In the genomic region with DNA sequence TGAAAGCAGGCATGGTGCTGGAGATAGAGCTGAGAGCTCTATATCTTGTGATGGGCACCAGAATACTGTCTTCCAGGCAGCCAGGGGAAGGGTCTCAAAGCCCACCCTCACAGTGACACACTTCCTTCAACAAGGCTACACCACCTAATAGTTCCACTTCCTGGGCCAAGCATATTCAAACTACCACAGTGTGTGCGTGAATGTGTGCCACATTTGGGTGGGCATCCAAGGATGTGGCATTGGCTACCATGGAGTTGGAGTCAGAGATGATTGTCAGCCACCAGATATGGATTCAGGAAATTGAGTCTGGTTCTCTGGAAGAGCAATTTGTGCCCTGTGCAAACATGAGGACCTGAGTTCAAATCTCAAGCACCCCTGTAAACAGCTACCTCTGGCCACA, we compare ENCODE assay signal across 13 mouse cellular contexts. TPM values are rescaled to one million over a fixed set of nuclear protein-coding genes. Genes with fewer than 3 reads are reported as not detected.
DNase-seq lines count a peak whose midpoint lies in the region; ATAC-seq and TF ChIP-seq lines count a peak whose summit lies in the region.
"Had no signal": no experiment of that assay in that cellular context is flagged by ENCODE, and none has a peak within 500 bp of the region (broad histone marks: within the 10 kb centered on the region; RNA-seq: fewer than 3 reads in every experiment).

No protein-coding gene starts in this region.

- H3K27ac ChIP-seq in heart, embryonic 14.5 days (replicated peaks in 1 of 2; ENCODE audit: control insufficient read depth in 1 of 2, insufficient read depth in 1 of 2, low read depth in 2 of 2, low read length in 2 of 2) = peak overlapping the region in 1 of 2 experiments; percentile 33; a peak in 1 of 4 replicates
- H3K27ac ChIP-seq in brown adipose tissue, adult 24 weeks (replicated peaks; ENCODE audit: low read depth, low read length) = peak overlapping the region; percentile 93
- H3K27ac ChIP-seq in macrophage = peak overlapping the region; percentile 96
- no peak overlapping the region for H3K27ac ChIP-seq in forebrain, postnatal 0 days (ENCODE audit: low read depth, low read length)
- H3K27ac ChIP-seq: forebrain, embryonic 13.5 days had no signal

- H3K4me1 ChIP-seq in heart, embryonic 14.5 days (ENCODE audit: control insufficient read depth in 2 of 2, insufficient read depth in 2 of 2, low read length in 2 of 2) = peaks cover 0 to 6% of the 10 kb centered on the region in 2 experiments; a peak in 2 of 4 replicates
- H3K4me1 ChIP-seq in megakaryocyte, embryonic 14.5 days = peaks cover 67% of the 10 kb centered on the region
- peaks cover 12% of the 10 kb centered on the region for H3K4me1 ChIP-seq in brown adipose tissue, adult 24 weeks (ENCODE audit: control insufficient read depth, insufficient read depth, insufficient read length, low read length)
- no peaks in the 10 kb centered on the region for H3K4me1 ChIP-seq in forebrain, postnatal 0 days (ENCODE audit: insufficient read depth)

- no peaks in the 10 kb centered on the region for H3K36me3 ChIP-seq in heart, embryonic 14.5 days (ENCODE audit: control insufficient read depth, insufficient read depth, low read length)
- H3K36me3 ChIP-seq in megakaryocyte, embryonic 14.5 days (replicated peaks; ENCODE audit: low read length) = peaks cover 34% of the 10 kb centered on the region
- H3K36me3 ChIP-seq in macrophage (ENCODE audit: inconsistent target) = peaks cover 20% of the 10 kb centered on the region
- no peaks in the 10 kb centered on the region for H3K36me3 ChIP-seq in forebrain, postnatal 0 days (ENCODE audit: insufficient read depth)

- H3K4me3 ChIP-seq in heart, embryonic 14.5 days (ENCODE audit: control insufficient read depth in 1 of 2, insufficient read depth in 1 of 2, low read depth in 1 of 2, low read length in 2 of 2) = no peak overlapping the region
- peak overlapping the region; percentile 91 for H3K4me3 ChIP-seq in megakaryocyte, embryonic 14.5 days (replicated peaks)
- no peak overlapping the region for H3K4me3 ChIP-seq in brown adipose tissue, adult 24 weeks (ENCODE audit: insufficient read depth, low read depth, low read length)
- H3K4me3 ChIP-seq in macrophage (ENCODE audit: inconsistent target) = no peak overlapping the region
- no peak overlapping the region for H3K4me3 ChIP-seq in forebrain, postnatal 0 days (ENCODE audit: low read depth, low read length)
- H3K4me3 ChIP-seq: forebrain, embryonic 13.5 days had no signal

- no peak for TF ChIP-seq CTCF in forebrain, postnatal 0 days (IDR thresholded peaks at IDR 0.05; ENCODE audit: low read depth)

- peak overlapping the region; percentile 29 for H3K4me2 ChIP-seq in heart, embryonic 14.5 days (ENCODE audit: low read length)
- no peak overlapping the region for H3K4me2 ChIP-seq in forebrain, postnatal 0 days (ENCODE audit: low read depth)
- H3K4me2 ChIP-seq: forebrain, embryonic 13.5 days had no signal

- no peak for ATAC-seq in heart, embryonic 14.5 days (ENCODE audit: insufficient number of reproducible peaks, insufficient read depth, low FRiP score, low read depth)
- no peak for ATAC-seq in megakaryocyte, adult 5-6 weeks (ENCODE audit: poor library complexity, severe bottlenecking)
- no peak for ATAC-seq in forebrain, postnatal 0 days
- ATAC-seq: forebrain, embryonic 13.5 days had no signal

- peaks cover 40% of the 10 kb centered on the region for H3K79me2 ChIP-seq in macrophage (ENCODE audit: inconsistent target)

- DNase-seq in heart, adult 9 months (ENCODE audit: low spot score in 2 of 2) = no peak
- no peak for DNase-seq in cerebellum, adult 8-10 months
- DNase-seq in forebrain, postnatal 0 days = no peak
- DNase-seq: right cerebral cortex, postnatal 14 days had no signal

- no peaks in the 10 kb centered on the region; the same call in 1 of the 2 replicates for H3K9me3 ChIP-seq in heart, embryonic 14.5 days (ENCODE audit: control insufficient read depth, low read length)
- H3K9me3 ChIP-seq in megakaryocyte, embryonic 14.5 days = no peaks in the 10 kb centered on the region
- no peaks in the 10 kb centered on the region for H3K9me3 ChIP-seq in forebrain, postnatal 0 days (ENCODE audit: low read length)
- H3K9me3 ChIP-seq: forebrain, embryonic 13.5 days had no signal

- 84% methylated on average over 1 of the region's 1 CpGs for WGBS in heart, embryonic 14.5 days
- WGBS in macrophage (ENCODE audit: missing documents) = 88% methylated on average over 1 of the region's 1 CpGs
- 95% methylated on average over 1 of the region's 1 CpGs for WGBS in forebrain, postnatal 0 days

- H3K27me3 ChIP-seq in heart, embryonic 14.5 days (ENCODE audit: control insufficient read depth, insufficient read depth, low read length) = no peaks in the 10 kb centered on the region
- no peaks in the 10 kb centered on the region for H3K27me3 ChIP-seq in megakaryocyte, embryonic 14.5 days (replicated peaks)
- H3K27me3 ChIP-seq in forebrain, postnatal 0 days (ENCODE audit: insufficient read depth, low read length) = no peaks in the 10 kb centered on the region
- H3K27me3 ChIP-seq: forebrain, embryonic 13.5 days had no signal

- H3K9ac ChIP-seq in heart, embryonic 14.5 days (ENCODE audit: low read length) = no peak overlapping the region
- H3K9ac ChIP-seq in forebrain, postnatal 0 days = no peak overlapping the region
- H3K9ac ChIP-seq: forebrain, embryonic 13.5 days had no signal

RNA-seq across cellular contexts. Expression of gene H2-T24, which starts 0.9 kb away (rescaled TPM):
- 2.6 and 2.7 TPM in 2 replicates for polyA plus RNA-seq in heart, embryonic 14.5 days (2014; fragmentation: Nextera tagmentation; extraction: Ambion mirVana)
- polyA plus RNA-seq in megakaryocyte, embryonic 14.5 days (2012; ENCODE audit: insufficient read depth, low replicate concordance) = 3.9 TPM in 1 of 2 replicates, not detected in the other
- total RNA-seq in megakaryocyte, adult 5-6 weeks (2015) = 19.5 and 20.8 TPM in 2 replicates
- total RNA-seq in megakaryocyte, adult 5-6 weeks (2017) = 85.4 and 88.2 TPM in 2 replicates
- polyA plus RNA-seq in brown adipose tissue, adult 24 weeks (2012; ENCODE audit: insufficient read depth, insufficient read length, missing spikeins) = 3.3 and 3.9 TPM in 2 replicates
- total RNA-seq in macrophage (2018; cell fraction: chromatin; rRNA removed) = 100 to 1,000 TPM in 11 of 26 experiments, 10 to 100 TPM in 14, 1 to 10 TPM in 1; 9.6 to 286 (median 85.2) TPM
- 100 to 1,000 TPM in 13 of 26 experiments, 10 to 100 TPM in 13; 35.3 to 269 (median 99.3) TPM for total RNA-seq in macrophage (2018; cell fraction: cytosol; rRNA removed)
- total RNA-seq in macrophage (2018; cell fraction: nucleus; rRNA removed) = 100 to 1,000 TPM in 15 of 26 experiments, 10 to 100 TPM in 11; 38.6 to 490 (median 169) TPM
- 34.5 to 71.7 TPM (median 59.9 TPM) in 3 replicates for polyA plus RNA-seq in macrophage (2018)
- total RNA-seq in forebrain, postnatal 0 days (2014; rRNA removed) = 0.33 and 1.0 TPM in 2 replicates
- 1.6 and 4.7 TPM in 2 replicates for polyA plus RNA-seq in forebrain, postnatal 0 days (2015; fragmentation: Nextera tagmentation; extraction: Ambion mirVana)

RNA-seq across cellular contexts. Expression of gene H2-T23, which starts 11.3 kb away (rescaled TPM):
- 4.2 and 4.4 TPM in 2 replicates for polyA plus RNA-seq in heart, embryonic 14.5 days (2014; fragmentation: Nextera tagmentation; extraction: Ambion mirVana)
- 13.8 and 44.0 TPM in 2 replicates for polyA plus RNA-seq in megakaryocyte, embryonic 14.5 days (2012; ENCODE audit: insufficient read depth, low replicate concordance)
- 211 and 216 TPM in 2 replicates for total RNA-seq in megakaryocyte, adult 5-6 weeks (2015)
- 185 and 224 TPM in 2 replicates for total RNA-seq in megakaryocyte, adult 5-6 weeks (2017)
- 16.3 and 22.1 TPM in 2 replicates for polyA plus RNA-seq in brown adipose tissue, adult 24 weeks (2012; ENCODE audit: insufficient read depth, insufficient read length, missing spikeins)
- total RNA-seq in macrophage (2018; cell fraction: chromatin; rRNA removed) = 100 to 1,000 TPM in 18 of 26 experiments, 10 to 100 TPM in 8; 50.2 to 670 (median 341) TPM
- total RNA-seq in macrophage (2018; cell fraction: cytosol; rRNA removed) = 1,000 to 10,000 TPM in 9 of 26 experiments, 100 to 1,000 TPM in 17; 312 to 1,199 (median 634) TPM
- total RNA-seq in macrophage (2018; cell fraction: nucleus; rRNA removed) = 1,000 to 10,000 TPM in 10 of 26 experiments, 100 to 1,000 TPM in 16; 253 to 1,712 (median 806) TPM
- polyA plus RNA-seq in macrophage (2018) = 196 to 602 TPM (median 274 TPM) in 3 replicates
- 9.0 and 10.2 TPM in 2 replicates for total RNA-seq in forebrain, postnatal 0 days (2014; rRNA removed)
- 6.4 and 6.9 TPM in 2 replicates for polyA plus RNA-seq in forebrain, postnatal 0 days (2015; fragmentation: Nextera tagmentation; extraction: Ambion mirVana)

RNA-seq across cellular contexts. Expression of gene H2-T22, which starts 21.2 kb away (rescaled TPM):
- 7.4 and 8.7 TPM in 2 replicates for polyA plus RNA-seq in heart, embryonic 14.5 days (2014; fragmentation: Nextera tagmentation; extraction: Ambion mirVana)
- 6.2 TPM in 1 of 2 replicates, not detected in the other for polyA plus RNA-seq in megakaryocyte, embryonic 14.5 days (2012; ENCODE audit: insufficient read depth, low replicate concordance)
- 43.2 and 44.4 TPM in 2 replicates for total RNA-seq in megakaryocyte, adult 5-6 weeks (2015)
- 51.9 and 56.1 TPM in 2 replicates for total RNA-seq in megakaryocyte, adult 5-6 weeks (2017)
- 57.5 and 83.0 TPM in 2 replicates for polyA plus RNA-seq in brown adipose tissue, adult 24 weeks (2012; ENCODE audit: insufficient read depth, insufficient read length, missing spikeins)
- total RNA-seq in macrophage (2018; cell fraction: chromatin; rRNA removed) = 100 to 1,000 TPM in 12 of 26 experiments, 10 to 100 TPM in 14; 10.8 to 389 (median 88.2) TPM
- total RNA-seq in macrophage (2018; cell fraction: cytosol; rRNA removed) = 1,000 to 10,000 TPM in 3 of 26 experiments, 100 to 1,000 TPM in 22, 10 to 100 TPM in 1; 90.6 to 1,092 (median 380) TPM
- 100 to 1,000 TPM in 15 of 26 experiments, 10 to 100 TPM in 11; 33.8 to 808 (median 308) TPM for total RNA-seq in macrophage (2018; cell fraction: nucleus; rRNA removed)
- polyA plus RNA-seq in macrophage (2018) = 56.5 to 198 TPM (median 94.0 TPM) in 3 replicates
- total RNA-seq in forebrain, postnatal 0 days (2014; rRNA removed) = 10.3 and 13.1 TPM in 2 replicates
- polyA plus RNA-seq in forebrain, postnatal 0 days (2015; fragmentation: Nextera tagmentation; extraction: Ambion mirVana) = 6.2 and 6.5 TPM in 2 replicates

RNA-seq across cellular contexts. Expression of gene Gm6034, which starts 21.5 kb away (rescaled TPM):
- polyA plus RNA-seq in heart, embryonic 14.5 days (2014; fragmentation: Nextera tagmentation; extraction: Ambion mirVana) = not detected in 2 replicates
- polyA plus RNA-seq in megakaryocyte, embryonic 14.5 days (2012; ENCODE audit: insufficient read depth, low replicate concordance) = 0.25 TPM in 1 of 2 replicates, not detected in the other
- total RNA-seq in megakaryocyte, adult 5-6 weeks (2015) = not detected in 2 replicates
- total RNA-seq in megakaryocyte, adult 5-6 weeks (2017) = not detected in 2 replicates
- not detected in 2 replicates for polyA plus RNA-seq in brown adipose tissue, adult 24 weeks (2012; ENCODE audit: insufficient read depth, insufficient read length, missing spikeins)
- total RNA-seq in macrophage (2018; cell fraction: chromatin; rRNA removed) = 1 to 10 TPM in 14 of 26 experiments, under 1 TPM in 5, not detected in 7; 0.55 to 7.0 (median 2.0) TPM
- under 1 TPM in 10 of 26 experiments, not detected in 16; 0.08 to 0.33 (median 0.10) TPM for total RNA-seq in macrophage (2018; cell fraction: cytosol; rRNA removed)
- total RNA-seq in macrophage (2018; cell fraction: nucleus; rRNA removed) = 1 to 10 TPM in 16 of 26 experiments, under 1 TPM in 6, not detected in 4; 0.40 to 4.7 (median 2.0) TPM
- polyA plus RNA-seq in macrophage (2018) = not detected in 3 replicates
- total RNA-seq in forebrain, postnatal 0 days (2014; rRNA removed) = 0.31 TPM in 1 of 2 replicates, not detected in the other
- not detected in 2 replicates for polyA plus RNA-seq in forebrain, postnatal 0 days (2015; fragmentation: Nextera tagmentation; extraction: Ambion mirVana)
- total RNA-seq: left cerebral cortex, postnatal 10 days had no signal
- polyA plus RNA-seq: forebrain, embryonic 13.5 days; gonadal fat pad, adult 2 months; neural tube, embryonic 11.5 days had no signal

RNA-seq across cellular contexts. Expression of gene Gm11127, which starts 36.9 kb away (rescaled TPM):
- not detected in 2 replicates for polyA plus RNA-seq in heart, embryonic 14.5 days (2014; fragmentation: Nextera tagmentation; extraction: Ambion mirVana)
- polyA plus RNA-seq in megakaryocyte, embryonic 14.5 days (2012; ENCODE audit: insufficient read depth, low replicate concordance) = 20.5 TPM in 1 of 2 replicates, not detected in the other
- not detected in 2 replicates for total RNA-seq in megakaryocyte, adult 5-6 weeks (2015)
- not detected in 2 replicates for total RNA-seq in megakaryocyte, adult 5-6 weeks (2017)
- polyA plus RNA-seq in brown adipose tissue, adult 24 weeks (2012; ENCODE audit: insufficient read depth, insufficient read length, missing spikeins) = not detected in 2 replicates
- under 1 TPM in 1 of 26 experiments, not detected in 25; 0.63 TPM for total RNA-seq in macrophage (2018; cell fraction: chromatin; rRNA removed)
- under 1 TPM in 25 of 26 experiments, not detected in 1; 0.14 to 0.82 (median 0.40) TPM for total RNA-seq in macrophage (2018; cell fraction: cytosol; rRNA removed)
- total RNA-seq in macrophage (2018; cell fraction: nucleus; rRNA removed) = 1 to 10 TPM in 2 of 26 experiments, under 1 TPM in 10, not detected in 14; 0.44 to 1.4 (median 0.74) TPM
- polyA plus RNA-seq in macrophage (2018) = 0.16 to 0.64 TPM (median 0.34 TPM) in 3 replicates
- total RNA-seq in forebrain, postnatal 0 days (2014; rRNA removed) = 0.15 TPM in 1 of 2 replicates, not detected in the other
- not detected in 2 replicates for polyA plus RNA-seq in forebrain, postnatal 0 days (2015; fragmentation: Nextera tagmentation; extraction: Ambion mirVana)
- total RNA-seq: left cerebral cortex, postnatal 10 days had no signal
- polyA plus RNA-seq: forebrain, embryonic 13.5 days; neural tube, embryonic 11.5 days had no signal
